Mouse (Mus musculus): ENCODE data around the gene Gm10518.

DNA sequence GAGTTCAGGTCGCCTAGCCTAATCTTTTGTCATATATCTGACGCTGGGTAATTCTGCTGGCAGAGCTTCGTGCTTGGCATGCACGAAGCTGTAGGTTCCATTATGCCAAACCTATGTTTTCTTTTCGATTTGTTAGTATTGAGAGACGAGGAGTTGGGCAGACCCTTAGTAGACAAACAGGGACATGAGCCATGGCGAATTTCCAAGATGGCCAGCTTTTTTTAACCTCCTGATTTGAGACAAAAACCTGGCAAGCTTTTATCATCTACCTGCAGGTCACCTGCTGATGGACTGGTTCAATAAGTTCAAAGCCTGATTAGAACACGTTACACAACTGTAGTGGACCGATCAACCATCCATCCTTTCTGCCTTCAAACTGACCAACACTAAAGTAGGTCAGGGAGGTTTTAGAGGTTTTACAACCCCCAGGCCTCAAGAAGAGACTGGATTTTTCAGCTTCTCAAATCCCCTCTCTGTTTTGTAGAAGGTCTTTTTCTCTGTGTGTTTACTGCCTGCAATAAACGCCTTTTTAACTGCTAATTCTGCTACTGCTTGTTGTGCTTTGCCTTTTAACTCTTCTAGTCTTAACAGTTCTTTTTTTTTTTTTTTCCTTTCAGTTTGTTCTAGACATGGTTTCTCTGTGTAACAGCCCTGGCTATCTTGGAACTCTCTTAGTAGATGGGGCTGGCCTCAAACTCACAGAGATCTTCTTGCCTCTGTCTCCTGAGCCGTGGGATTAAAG, 1.1 kb downstream of the Gm10518 start:
- TF ChIP-seq CTCF (IDR thresholded peaks at IDR 0.05; ENCODE audit: control insufficient read depth, insufficient read depth, low read length) (no peak), POLR2A (IDR thresholded peaks at IDR 0.05; ENCODE audit: borderline replicate concordance, control insufficient read depth, low read depth, low read length) (no peak)
